Mouse (Mus musculus) layer of hippocampus, postnatal 36 days (tissue): Measurements from ENCODE around the gene Mknk1. TPM values are rescaled to one million over a fixed set of nuclear protein-coding genes. Genes with fewer than 3 reads are reported as not detected.

Source experiments
- DNase-seq, 2 experiments: peaks; one replicate each; pipeline ENCODE4 v3.0.0; 2022
- total RNA-seq, 2 experiments: library from RNA; stranded (reverse); gene quantifications; 2 replicates each; pipeline ENCODE4 v1.2.3; 2021

Gene Mknk1
- total RNA-seq: 10 to 100 TPM; 43.0 to 45.1 TPM

- DNase-seq: peak; percentile 87 to 88
Observed at GRCm38 (mm10) chr4:115838696-115839641, at the start of gene Mknk1. Gene Mknk1 (plus strand): TSS chr4:115839198.

- DNase-seq: no peak
Observed at GRCm38 (mm10) chr4:115790864-115791263, 48.1 kb upstream of the Mknk1 start.

GRCm38 (mm10) chr4:115795360-115795759 lies 43.6 kb upstream of the Mknk1 start:
- no peak for DNase-seq

- no peak for DNase-seq
Observed at GRCm38 (mm10) chr4:115799981-115800380, 39.0 kb upstream of the Mknk1 start.

- no peak for DNase-seq
Observed at GRCm38 (mm10) chr4:115812326-115812725, 26.7 kb upstream of the Mknk1 start.

GRCm38 (mm10) chr4:115815606-115816005 lies 23.4 kb upstream of the Mknk1 start:
- no peak for DNase-seq

- no peak for DNase-seq
Observed at GRCm38 (mm10) chr4:115820199-115820598, 18.8 kb upstream of the Mknk1 start.

GRCm38 (mm10) chr4:115820944-115821343 lies 18.1 kb upstream of the Mknk1 start:
- DNase-seq: no peak

GRCm38 (mm10) chr4:115821431-115821830 lies 17.6 kb upstream of the Mknk1 start:
- no peak for DNase-seq

- DNase-seq: no peak
Observed at GRCm38 (mm10) chr4:115821928-115822327, 17.1 kb upstream of the Mknk1 start.

GRCm38 (mm10) chr4:115824178-115824577 lies 14.8 kb upstream of the Mknk1 start:
- DNase-seq: no peak

GRCm38 (mm10) chr4:115825271-115825670 lies 13.7 kb upstream of the Mknk1 start:
- no peak for DNase-seq

GRCm38 (mm10) chr4:115827066-115827465 lies 11.9 kb upstream of the Mknk1 start:
- no peak for DNase-seq

GRCm38 (mm10) chr4:115827535-115827887 lies 11.5 kb upstream of the Mknk1 start:
- DNase-seq: no peak

- DNase-seq: peak; percentile 47 to 63
Observed at GRCm38 (mm10) chr4:115827888-115828571, 11.0 kb upstream of the Mknk1 start, which contains the start of gene Mob3c. Gene Mob3c (plus strand): TSS chr4:115828092.

- DNase-seq: no peak
Observed at GRCm38 (mm10) chr4:115828572-115828902, 10.5 kb upstream of the Mknk1 start.

GRCm38 (mm10) chr4:115830491-115830890 lies 8.5 kb upstream of the Mknk1 start:
- no peak for DNase-seq

- no peak for DNase-seq
Observed at GRCm38 (mm10) chr4:115831221-115831620, 7.8 kb upstream of the Mknk1 start.

GRCm38 (mm10) chr4:115832040-115832439 lies 7.0 kb upstream of the Mknk1 start:
- DNase-seq: no peak

GRCm38 (mm10) chr4:115835576-115835975 lies 3.4 kb upstream of the Mknk1 start:
- DNase-seq: no peak

GRCm38 (mm10) chr4:115838196-115838595 lies 802 bp upstream of the Mknk1 start:
- no peak for DNase-seq

GRCm38 (mm10) chr4:115839956-115840355 lies 958 bp downstream of the Mknk1 start:
- no peak for DNase-seq

- DNase-seq: no peak
Observed at GRCm38 (mm10) chr4:115840842-115841241, 1.8 kb downstream of the Mknk1 start.

- DNase-seq: no peak
Observed at GRCm38 (mm10) chr4:115846656-115847055, 7.7 kb downstream of the Mknk1 start.
